Mouse (Mus musculus) embryo, embryonic 10 days (tissue): ENCODE results near the gene Gm42417.

Source experiments
- DNase-seq: peaks from one replicate; pipeline ENCODE4 v3.0.0-alpha.2; 2015; ENCODE audit warnings: low spot score

Gm42417 gene

DNA sequence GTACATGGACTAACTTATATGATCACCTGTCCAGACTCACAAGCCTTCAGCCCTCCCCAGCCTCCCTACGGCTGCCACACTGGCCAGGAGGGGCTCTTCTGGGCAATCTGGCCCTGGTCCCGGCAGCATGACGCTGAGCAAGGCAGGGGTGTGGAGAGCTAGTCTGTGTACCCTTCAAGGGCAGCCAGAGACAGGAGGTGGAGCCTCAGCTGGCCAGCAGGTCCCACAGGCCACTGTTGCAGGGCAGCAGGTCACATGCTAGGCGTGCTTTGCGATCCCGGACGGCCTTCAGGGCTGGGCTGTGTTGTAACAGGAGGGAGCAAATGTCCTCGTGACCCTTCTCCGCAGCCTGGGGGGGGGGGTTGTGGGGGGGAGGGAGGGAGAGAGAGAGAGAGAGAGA, at the start of gene Gm42417:
Gene Gm42417, minus strand, starts transcription at position 244 of the 400 bp plus-strand sequence.
- peak; percentile 66 for DNase-seq

- no peak for DNase-seq
Observed at GRCm38 (mm10) chr1:36587860-36588259, 48.6 kb upstream of the Gm42417 start.

- peak; percentile 58 for DNase-seq
Observed at GRCm38 (mm10) chr1:36586288-36586687, 47.1 kb upstream of the Gm42417 start.

DNA sequence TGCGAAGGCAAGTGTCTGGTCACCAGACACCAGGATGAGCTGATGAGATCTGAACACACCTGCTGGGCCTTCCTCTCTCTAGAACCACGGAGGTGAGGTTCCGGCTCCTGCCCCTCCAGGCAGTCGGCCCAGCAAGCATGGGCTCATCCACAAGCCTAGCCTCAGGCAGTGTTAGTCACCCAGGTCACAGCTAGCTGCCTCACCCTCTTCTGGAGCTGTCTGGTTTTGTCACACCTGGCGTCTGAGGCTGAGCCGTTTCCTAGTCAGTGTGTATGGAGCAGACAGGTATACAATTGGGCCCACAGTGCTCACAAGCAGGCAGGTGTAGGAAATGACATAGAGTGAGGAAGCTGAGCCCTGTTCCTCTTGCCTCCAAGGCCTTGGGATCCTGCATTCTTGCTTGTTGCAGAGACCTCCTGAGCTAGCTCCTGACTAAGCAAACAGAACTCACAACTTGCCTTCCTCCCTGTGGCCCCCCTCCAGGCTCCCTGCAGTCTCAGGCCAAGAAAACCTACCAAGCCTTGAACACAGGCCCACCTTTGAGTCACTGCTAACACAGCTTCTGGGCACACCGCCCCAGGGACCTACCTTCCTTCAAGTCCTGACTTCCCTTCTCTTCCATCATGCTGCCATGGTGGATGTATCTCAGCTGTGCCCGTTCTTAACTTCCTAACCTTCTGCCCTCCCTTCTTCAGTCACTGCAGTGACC, 44.3 kb upstream of the Gm42417 start:
- no peak for DNase-seq

DNA sequence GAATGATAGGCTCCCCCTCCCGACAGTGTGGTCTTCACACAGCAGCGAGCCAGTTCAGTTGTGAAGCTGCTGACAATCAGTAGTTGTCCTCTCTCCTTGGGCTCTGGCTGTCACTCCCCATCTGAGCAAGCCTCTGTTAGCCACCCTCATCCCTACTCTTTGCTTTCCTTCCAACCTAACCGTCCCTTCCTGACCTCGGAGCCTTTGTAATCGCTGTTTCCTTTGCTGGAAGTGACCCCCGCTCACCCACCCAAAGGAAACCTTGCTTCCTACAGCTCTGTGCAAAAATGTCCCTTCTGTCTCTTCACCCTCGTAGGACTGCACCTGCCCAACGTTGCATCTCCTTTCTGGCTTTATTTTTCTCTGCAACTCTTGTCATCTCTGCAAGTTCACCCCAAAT, 43.0 kb upstream of the Gm42417 start:
- DNase-seq, result no peak

- DNase-seq, result no peak
Observed at GRCm38 (mm10) chr1:36581260-36581659, 42.0 kb upstream of the Gm42417 start.

DNA sequence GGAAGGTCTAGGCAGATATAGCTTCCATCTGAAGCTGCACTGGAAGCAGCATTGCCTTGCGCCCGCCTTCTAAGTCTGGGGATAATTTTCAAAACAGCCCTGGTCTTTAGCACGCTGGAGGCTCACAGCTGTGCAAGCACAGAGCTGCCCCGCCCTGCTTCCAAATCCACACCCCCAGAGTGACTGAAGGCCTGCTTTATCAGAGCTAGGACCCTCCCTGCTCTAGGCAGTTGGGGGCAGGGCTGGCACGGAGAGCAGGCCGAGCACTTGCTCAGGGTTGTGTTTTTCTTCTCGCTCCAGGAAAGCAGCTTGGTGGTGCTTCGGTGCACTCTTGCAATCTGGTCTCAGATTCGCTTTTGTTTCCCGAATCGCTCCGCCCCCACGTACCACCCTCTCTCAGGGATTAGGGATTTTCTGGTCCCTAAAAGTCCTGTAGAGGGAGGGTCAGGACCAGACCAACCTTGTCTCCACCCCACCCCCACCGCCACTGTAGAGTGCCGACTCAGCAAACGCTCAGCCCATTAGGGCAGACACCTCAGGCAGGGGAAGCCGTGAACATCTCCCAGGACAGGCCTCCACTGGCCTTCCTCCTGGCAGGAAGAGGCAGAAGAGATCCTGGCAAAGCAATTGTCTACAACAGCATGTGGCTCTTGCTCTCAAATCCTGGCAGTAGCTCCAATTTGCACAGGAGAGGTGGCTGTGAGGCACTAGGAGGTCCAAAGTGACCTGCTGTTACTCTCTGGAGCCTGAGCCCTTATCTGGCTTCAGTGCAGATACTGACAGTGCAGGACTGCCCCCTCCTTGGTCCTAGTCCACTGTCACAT, 41.4 kb upstream of the Gm42417 start:
- DNase-seq, result peak; percentile 88

DNA sequence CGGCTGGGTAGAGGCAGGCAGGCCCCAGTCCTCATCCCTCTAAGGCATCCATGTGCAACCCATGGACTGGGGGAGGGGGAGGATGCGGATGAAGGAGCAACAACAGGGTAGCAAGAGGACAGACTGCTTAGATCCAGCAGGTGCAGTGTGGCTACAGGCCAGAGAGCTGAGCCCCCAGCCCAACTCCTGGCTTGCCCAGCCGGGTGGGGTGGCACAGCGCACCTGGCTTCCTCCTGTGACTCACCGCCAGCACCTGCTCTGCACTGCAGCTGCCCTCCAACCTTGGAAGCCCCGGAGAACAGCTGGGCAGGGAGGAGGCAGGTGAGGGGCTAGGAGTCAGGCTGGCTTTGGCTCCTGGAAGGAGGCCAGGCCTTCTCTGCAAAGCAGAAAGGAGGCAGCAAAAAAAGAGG, 40.8 kb upstream of the Gm42417 start:
- no peak for DNase-seq

- no peak for DNase-seq
Observed at GRCm38 (mm10) chr1:36576991-36577675, 37.9 kb upstream of the Gm42417 start.

- no peak for DNase-seq
Observed at GRCm38 (mm10) chr1:36575347-36575746, 36.1 kb upstream of the Gm42417 start.

DNA sequence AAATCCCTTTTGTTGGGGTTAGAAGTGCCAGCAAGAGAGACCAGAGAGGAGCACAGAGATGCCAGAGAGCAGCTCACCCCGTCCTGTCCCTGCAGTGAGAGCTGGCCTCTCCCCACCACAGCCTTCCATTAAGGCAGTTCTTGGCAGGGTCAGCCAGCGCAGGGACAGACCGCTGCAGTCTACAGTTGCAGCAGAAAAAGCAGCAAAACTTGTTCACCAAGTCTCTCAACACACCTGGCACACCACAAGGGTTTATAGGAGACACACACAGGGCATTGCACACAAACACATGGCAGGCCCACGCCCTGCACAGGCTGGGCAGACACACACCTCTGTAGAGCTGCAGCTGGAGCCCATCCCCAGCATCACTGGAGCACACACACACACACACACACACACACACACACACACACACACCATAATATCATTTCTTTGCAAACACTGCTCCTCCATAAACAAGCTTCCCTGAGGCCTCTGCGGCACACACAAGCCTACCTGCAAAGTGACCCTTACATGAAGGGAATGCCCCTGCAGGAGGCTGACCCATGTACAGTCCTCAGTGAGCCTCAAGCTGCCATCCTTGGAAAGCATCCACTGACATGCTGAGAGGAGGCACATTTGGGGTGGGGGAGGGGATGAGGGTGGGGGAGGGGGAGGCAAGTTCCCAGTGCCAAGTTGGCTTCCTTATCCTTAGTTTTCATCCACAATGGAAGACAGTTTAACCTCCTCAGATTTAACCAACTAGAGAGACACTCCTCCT, 35.1 kb upstream of the Gm42417 start:
- DNase-seq, result no peak

DNA sequence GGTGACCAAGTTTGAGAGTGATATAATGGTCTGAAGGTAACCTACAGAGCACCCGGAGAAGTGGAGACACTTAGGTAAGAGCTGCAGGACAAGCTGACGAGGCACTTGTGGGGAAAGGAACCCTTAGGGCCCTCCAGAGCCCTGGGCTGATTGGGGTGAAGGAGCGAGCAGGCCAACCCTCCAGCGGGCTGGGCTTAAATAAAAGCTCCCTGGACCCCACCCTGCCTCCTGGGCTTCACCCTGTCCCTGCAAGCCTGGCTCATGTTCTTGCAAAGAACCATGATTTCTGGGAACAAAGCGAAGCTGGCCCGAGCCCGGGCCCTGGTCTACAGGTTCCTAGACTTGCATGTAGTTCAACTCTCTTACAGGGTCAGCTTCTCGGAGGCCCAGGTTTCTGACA, 34.3 kb upstream of the Gm42417 start:
- no peak for DNase-seq

DNA sequence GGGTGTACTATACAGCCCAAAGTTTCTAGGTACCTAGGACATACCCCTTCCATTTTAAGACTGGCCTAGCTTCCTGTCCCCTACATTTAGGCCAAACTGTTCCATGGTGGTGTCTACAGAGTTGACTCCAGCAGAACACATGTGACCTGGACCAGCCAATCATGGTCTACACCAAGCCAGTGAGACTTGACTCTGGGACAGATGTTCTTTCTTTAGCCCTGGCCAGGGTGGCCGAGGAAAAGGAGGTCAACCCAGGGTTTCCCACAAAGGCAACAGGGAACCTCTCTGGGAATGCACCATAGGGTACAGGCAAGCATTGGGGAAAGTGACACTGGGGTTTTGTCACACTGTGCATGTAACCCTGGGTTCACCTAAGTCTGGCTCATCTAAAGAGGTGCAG, 33.5 kb upstream of the Gm42417 start:
- no peak for DNase-seq

GRCm38 (mm10) chr1:36572140-36572700, 33.0 kb upstream of the Gm42417 start:
- no peak for DNase-seq

GRCm38 (mm10) chr1:36571627-36572026, 32.4 kb upstream of the Gm42417 start:
- no peak for DNase-seq

GRCm38 (mm10) chr1:36570320-36570719, 31.1 kb upstream of the Gm42417 start:
- DNase-seq, result no peak

- no peak for DNase-seq
Observed at GRCm38 (mm10) chr1:36569694-36570276, 30.6 kb upstream of the Gm42417 start.

DNA sequence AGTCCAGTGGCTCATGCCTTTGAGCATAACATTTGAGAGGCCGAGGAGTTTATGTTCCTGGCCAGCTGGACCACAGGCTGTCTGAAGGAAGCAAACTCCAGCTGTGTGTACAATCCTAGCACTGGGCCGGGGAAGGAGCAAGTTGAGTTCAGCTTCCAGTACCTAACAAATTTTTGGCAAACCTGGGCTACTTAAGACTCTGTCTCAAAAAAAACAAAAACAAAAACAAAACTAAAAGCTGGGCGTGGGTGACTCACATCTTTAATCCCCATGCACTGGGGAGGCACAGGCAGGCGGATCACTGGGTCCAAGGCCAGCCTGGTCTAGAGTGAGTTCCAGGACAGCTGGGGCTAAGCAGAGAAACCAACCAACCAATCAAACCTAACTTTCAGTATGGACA, 29.5 kb upstream of the Gm42417 start:
- DNase-seq, result no peak

DNA sequence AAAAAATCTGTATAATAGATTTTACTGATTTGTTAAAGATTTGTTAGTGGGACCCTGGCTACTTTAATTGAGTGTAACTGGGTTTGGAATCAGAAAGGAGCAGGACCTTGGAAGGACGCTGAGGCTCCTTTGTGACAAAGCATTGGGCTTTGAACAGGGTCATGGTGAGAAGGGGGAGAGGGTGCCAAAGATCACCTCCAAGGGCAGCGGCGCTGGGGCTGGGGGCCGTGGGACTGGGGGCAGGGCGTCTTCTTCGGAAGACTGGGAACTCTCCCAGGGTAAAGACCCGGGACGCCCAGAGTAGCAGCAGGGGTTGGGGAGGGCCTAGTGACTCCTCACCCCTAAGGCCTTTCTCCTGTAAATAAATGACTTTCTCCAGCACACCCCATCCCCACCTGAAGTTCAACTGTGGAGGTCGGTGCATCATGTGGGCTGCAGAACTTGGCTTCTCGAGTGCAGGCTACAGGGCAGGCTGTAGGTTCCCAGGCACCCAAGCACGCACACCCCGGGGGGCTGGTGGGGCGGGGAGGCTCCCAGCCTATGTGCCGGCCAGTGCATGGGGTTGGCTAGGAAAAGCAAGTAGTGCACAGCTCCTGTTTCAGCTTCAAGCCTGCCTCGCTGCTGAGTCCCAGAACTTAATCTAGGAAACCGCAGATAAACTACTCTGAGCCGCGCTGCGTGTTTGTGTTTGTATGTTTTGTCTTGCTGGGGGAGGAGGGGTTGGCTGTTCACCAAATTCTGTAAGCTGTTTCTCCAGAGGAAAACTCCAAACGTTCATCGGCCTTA, 28.8 kb upstream of the Gm42417 start:
- no peak for DNase-seq

DNA sequence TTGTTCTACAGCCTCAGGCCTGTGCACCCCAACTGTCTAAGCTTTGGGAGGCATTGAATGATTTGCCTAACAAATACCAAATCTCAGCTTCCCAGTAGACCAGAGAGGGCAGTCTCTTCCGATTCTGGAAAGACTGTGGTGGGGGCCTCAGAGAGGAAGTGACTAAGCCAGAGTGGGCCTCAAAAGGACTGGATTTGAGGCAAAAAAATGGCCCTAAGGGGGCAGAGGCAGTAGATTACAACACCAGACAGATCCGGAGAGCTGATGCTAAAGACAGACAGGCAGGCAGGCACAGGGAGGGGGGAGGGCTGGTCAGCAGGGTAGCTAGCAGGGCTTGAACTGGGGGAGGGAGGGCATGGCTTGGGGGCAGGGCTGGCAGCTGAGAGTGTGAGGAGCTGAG, 27.2 kb upstream of the Gm42417 start:
- DNase-seq, result no peak

- DNase-seq, result no peak
Observed at GRCm38 (mm10) chr1:36564101-36564500, 24.9 kb upstream of the Gm42417 start.
